Comparison of ENCODE assay signal across 1 mouse cellular context in genomic region chr15:79873995-79874394, GRCm38 (mm10).
TF ChIP-seq lines count a peak whose summit lies in the region.

No protein-coding gene starts in this region.

TF ChIP-seq in MEL, 35 proteins besides CTCF, POLR2A, EP300 and RAD21 (continued from another document):
- TF ChIP-seq KAT2A (conservative IDR thresholded peaks at IDR 0.05; ENCODE audit: low read depth, low read length) (no peak; the same call in 1 of the 2 replicates), HCFC1 (IDR thresholded peaks at IDR 0.05; ENCODE audit: low read depth, low read length) (peak; percentile 85), NELFE (IDR thresholded peaks at IDR 0.05; ENCODE audit: low read depth, low read length) (peak; percentile 86), POLR2AphosphoS5 (IDR thresholded peaks at IDR 0.05; ENCODE audit: borderline replicate concordance, low read depth, low read length) (no peak), POLR2AphosphoS2 (IDR thresholded peaks at IDR 0.05; ENCODE audit: low read length) (peak; percentile 90; the same call in 1 of the 2 replicates), RCOR1 (IDR thresholded peaks at IDR 0.05; ENCODE audit: low read depth, low read length) (no peak), MYC (IDR thresholded peaks at IDR 0.05; ENCODE audit: low read depth, low read length) (0 out of 2 replicates have a peak, but pooled peaks have one; percentile 47), TAL1 (IDR thresholded peaks at IDR 0.05; ENCODE audit: low read length) (no peak), ZC3H11A (IDR thresholded peaks at IDR 0.05; ENCODE audit: low read depth, low read length) (no peak), E2F4 (IDR thresholded peaks at IDR 0.05; ENCODE audit: borderline replicate concordance, low read depth, low read length) (no peak), GATA1 (IDR thresholded peaks at IDR 0.05; ENCODE audit: low read depth, low read length) (peak; percentile 44; the same call in 1 of the 2 replicates), ZMIZ1 (IDR thresholded peaks at IDR 0.05; ENCODE audit: low read depth, low read length) (peak; percentile 91), CHD1 (IDR thresholded peaks at IDR 0.05; ENCODE audit: low read depth, low read length) (no peak), MEF2A (IDR thresholded peaks at IDR 0.05; ENCODE audit: extremely low read depth, insufficient replicate concordance, low read depth, low read length, poor library complexity, severe bottlenecking) (no peak), USF2 (IDR thresholded peaks at IDR 0.05; ENCODE audit: borderline replicate concordance in 1 of 2, insufficient read depth in 1 of 2, low read depth in 1 of 2, low read length in 2 of 2) (no peak), MYB (IDR thresholded peaks at IDR 0.05; ENCODE audit: low read depth, low read length) (no peak), TBP (IDR thresholded peaks at IDR 0.05; ENCODE audit: low read depth, low read length) (peak; percentile 91), ELF1 (IDR thresholded peaks at IDR 0.05; ENCODE audit: low read depth, low read length) (peak; percentile 69), MXI1 (IDR thresholded peaks at IDR 0.05; ENCODE audit: low read depth, low read length) (no peak), CHD2 (IDR thresholded peaks at IDR 0.05; ENCODE audit: low read length) (no peak), MAZ (IDR thresholded peaks at IDR 0.05; ENCODE audit: low read depth, low read length) (no peak), NRF1 (IDR thresholded peaks at IDR 0.05; ENCODE audit: insufficient read depth, low read depth, low read length, poor library complexity, severe bottlenecking) (no peak), SMC3 (IDR thresholded peaks at IDR 0.05; ENCODE audit: low read depth, low read length) (no peak), BHLHE40 (IDR thresholded peaks at IDR 0.05; ENCODE audit: borderline replicate concordance, low read depth, low read length) (no peak), GABPA (IDR thresholded peaks at IDR 0.05; ENCODE audit: low read depth, low read length) (no peak), MAFK (IDR thresholded peaks at IDR 0.05; ENCODE audit: borderline replicate concordance, low read depth, low read length) (no peak)
